Mouse (Mus musculus): ENCODE results near the gene Arl8a.

The Arl8a gene

GRCm38 (mm10) chr1:135205257-135205656 lies 58.6 kb downstream of the Arl8a start:
- no peak for DNase-seq

Data from right cerebral cortex, adult 18-20 months (tissue).